In the genomic region with DNA sequence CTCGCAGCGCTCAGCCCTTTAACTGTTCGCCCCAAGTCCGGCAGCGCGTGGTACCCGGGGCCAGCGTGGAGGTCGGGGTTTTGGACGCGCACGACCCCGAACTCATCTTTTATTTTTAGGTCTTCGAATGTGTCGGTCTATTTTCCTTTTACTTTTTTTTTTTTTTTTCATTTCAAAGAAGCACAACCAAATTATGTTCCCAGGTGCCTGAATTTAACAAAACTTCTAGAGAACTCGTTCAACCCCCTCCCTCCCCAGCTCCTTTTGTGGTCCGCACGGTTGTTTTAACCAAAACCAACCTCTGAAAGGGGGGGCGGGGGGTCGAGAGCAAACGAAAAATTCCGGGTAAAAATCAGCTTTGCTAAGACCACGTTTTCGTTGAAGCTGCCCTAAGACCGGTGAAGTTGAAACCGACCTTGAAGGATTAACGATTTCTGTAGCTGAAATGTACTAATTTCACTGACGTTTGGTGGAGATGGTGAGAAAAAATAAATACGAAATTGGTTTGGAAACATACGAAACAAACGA, we compare ENCODE assay signal across 8 mouse cellular contexts. TPM values are rescaled to one million over a fixed set of nuclear protein-coding genes. Genes with fewer than 3 reads are reported as not detected.
A peak's percentile ranks its signal among the peaks of the same experiment; 100 is the strongest.
DNase-seq lines count a peak whose midpoint lies in the region; ATAC-seq lines count a peak whose summit lies in the region.

No protein-coding gene starts in this region.

- peak overlapping the region; percentile 79 for H3K4me2 ChIP-seq in intestine, embryonic 16.5 days (ENCODE audit: low read depth, low read length)
- H3K4me2 ChIP-seq in neural tube, embryonic 14.5 days (ENCODE audit: low read depth, low read length) = peak overlapping the region; percentile 73

- H3K27me3 ChIP-seq in intestine, embryonic 16.5 days (replicated peaks; ENCODE audit: control insufficient read depth, insufficient read depth, low read length) = no peaks in the 10 kb centered on the region
- H3K27me3 ChIP-seq in neural tube, embryonic 14.5 days (ENCODE audit: control insufficient read depth, insufficient read depth, low read length) = no peaks in the 10 kb centered on the region

- peak; percentile 14 to 46 for DNase-seq in cerebellum, postnatal 25 days
- DNase-seq in cerebellum, adult 8-10 months = no peak
- peak; percentile 72 for DNase-seq in thymus, postnatal 0 days (ENCODE audit: low spot score)
- DNase-seq in thymus, adult 18-20 months = no peak
- no peak for DNase-seq in urinary bladder, postnatal 25 days (ENCODE audit: low spot score)
- no peak for DNase-seq in gastrocnemius, postnatal 4 days (ENCODE audit: low spot score in 2 of 2)

- H3K4me3 ChIP-seq in intestine, embryonic 16.5 days (ENCODE audit: low read length) = peak overlapping the region; percentile 64
- peak overlapping the region; percentile 56 for H3K4me3 ChIP-seq in neural tube, embryonic 14.5 days (ENCODE audit: low read depth, low read length)

- H3K9me3 ChIP-seq in intestine, embryonic 16.5 days (ENCODE audit: control insufficient read depth, low read length) = no peaks in the 10 kb centered on the region
- H3K9me3 ChIP-seq in neural tube, embryonic 14.5 days (ENCODE audit: control insufficient read depth, low read length) = no peaks in the 10 kb centered on the region

- WGBS in intestine, embryonic 16.5 days = under 1% methylated on average over 31 of the region's 31 CpGs
- under 1% methylated on average over 31 of the region's 31 CpGs for WGBS in neural tube, embryonic 14.5 days

- H3K4me1 ChIP-seq in intestine, embryonic 16.5 days (ENCODE audit: control insufficient read depth, insufficient read depth, low read length) = no peaks in the 10 kb centered on the region; the same call in 1 of the 2 replicates
- H3K4me1 ChIP-seq in neural tube, embryonic 14.5 days (ENCODE audit: control insufficient read depth, insufficient read depth, low read length) = peaks cover 5% of the 10 kb centered on the region; the same call in 1 of the 2 replicates

- peak overlapping the region; percentile 57 for H3K27ac ChIP-seq in intestine, embryonic 16.5 days (ENCODE audit: low read length)
- no peak overlapping the region for H3K27ac ChIP-seq in neural tube, embryonic 14.5 days (ENCODE audit: low read depth, low read length)

- no peak for ATAC-seq in intestine, embryonic 16.5 days
- no peak for ATAC-seq in neural tube, embryonic 14.5 days (ENCODE audit: low read depth)

- no peaks in the 10 kb centered on the region for H3K36me3 ChIP-seq in intestine, embryonic 16.5 days (ENCODE audit: control insufficient read depth, insufficient read depth, low read length)
- H3K36me3 ChIP-seq in neural tube, embryonic 14.5 days (ENCODE audit: control insufficient read depth, insufficient read depth, low read length) = no peaks in the 10 kb centered on the region

- peak overlapping the region; percentile 70 for H3K9ac ChIP-seq in intestine, embryonic 16.5 days (ENCODE audit: low read depth, low read length)
- H3K9ac ChIP-seq in neural tube, embryonic 14.5 days (replicated peaks; ENCODE audit: low read depth, low read length) = no peak overlapping the region; the same call in 1 of the 2 replicates

RNA-seq across cellular contexts. Expression of a gene that starts 3.6 kb away (rescaled TPM):
- 59.2 and 71.3 TPM in 2 replicates for polyA plus RNA-seq in thymus, postnatal 0 days (2015; fragmentation: Nextera tagmentation; extraction: Ambion mirVana)
- polyA plus RNA-seq in intestine, embryonic 16.5 days (2015; fragmentation: Nextera tagmentation; extraction: Ambion mirVana) = 78.7 and 81.9 TPM in 2 replicates
- polyA plus RNA-seq in neural tube, embryonic 14.5 days (2014; fragmentation: Nextera tagmentation; extraction: Ambion mirVana) = 26.9 and 34.7 TPM in 2 replicates
- total RNA-seq in gastrocnemius, postnatal 4 days (2021) = 10 to 100 TPM; 18.6 to 20.8 TPM

RNA-seq across cellular contexts. Expression of a gene that starts 45.5 kb away (rescaled TPM):
- polyA plus RNA-seq in thymus, postnatal 0 days (2015; fragmentation: Nextera tagmentation; extraction: Ambion mirVana) = 90.5 and 99.0 TPM in 2 replicates
- 68.7 and 71.3 TPM in 2 replicates for polyA plus RNA-seq in intestine, embryonic 16.5 days (2015; fragmentation: Nextera tagmentation; extraction: Ambion mirVana)
- polyA plus RNA-seq in neural tube, embryonic 14.5 days (2014; fragmentation: Nextera tagmentation; extraction: Ambion mirVana) = 50.6 and 64.2 TPM in 2 replicates
- total RNA-seq in gastrocnemius, postnatal 4 days (2021) = 10 to 100 TPM; 36.9 to 42.3 TPM

Comparison
In these comparisons a context has a peak if more than half of its experiments do, and no peak if none do; other contexts are left out.
1. DNase-seq: peak in cerebellum, postnatal 25 days (2 of 2) and thymus, postnatal 0 days (single experiment); none in cerebellum, adult 8-10 months (single experiment), thymus, adult 18-20 months (0 of 2), urinary bladder, postnatal 25 days (single experiment) and gastrocnemius, postnatal 4 days (0 of 2).